Mouse (Mus musculus) monocyte, adult 5-6 weeks (primary cell): ENCODE measurements around the gene D3Ertd254e. TPM values are rescaled to one million over a fixed set of nuclear protein-coding genes. Genes with fewer than 3 reads are reported as not detected.
A peak's percentile ranks its signal among the peaks of the same experiment; 100 is the strongest.
"Not testable (repeated sequence)": the region's sequence is repeated elsewhere in the genome, so short reads cannot be mapped to it uniquely, and the experiment has no call there.

Experiments used
- ATAC-seq: fragments of 153-309, 156-312 bp; replicated peaks from 2 replicates; pipeline ENCODE4 v1.8.0; 2017; ENCODE audit warnings: mild to moderate bottlenecking; ENCODE audit not compliant: low TSS enrichment, insufficient number of reproducible peaks, severe bottlenecking, poor library complexity, low FRiP score
- total RNA-seq: library from RNA; stranded (forward); fragments of 200-1000, 200-491, 200-594 nt; gene quantifications from 3 replicates; pipeline ENCODE4 v1.2.3, GENCODE M21; 2017

D3Ertd254e gene
- total RNA-seq: 1.2 to 3.4 TPM (median 3.0 TPM) in 3 replicates

DNA sequence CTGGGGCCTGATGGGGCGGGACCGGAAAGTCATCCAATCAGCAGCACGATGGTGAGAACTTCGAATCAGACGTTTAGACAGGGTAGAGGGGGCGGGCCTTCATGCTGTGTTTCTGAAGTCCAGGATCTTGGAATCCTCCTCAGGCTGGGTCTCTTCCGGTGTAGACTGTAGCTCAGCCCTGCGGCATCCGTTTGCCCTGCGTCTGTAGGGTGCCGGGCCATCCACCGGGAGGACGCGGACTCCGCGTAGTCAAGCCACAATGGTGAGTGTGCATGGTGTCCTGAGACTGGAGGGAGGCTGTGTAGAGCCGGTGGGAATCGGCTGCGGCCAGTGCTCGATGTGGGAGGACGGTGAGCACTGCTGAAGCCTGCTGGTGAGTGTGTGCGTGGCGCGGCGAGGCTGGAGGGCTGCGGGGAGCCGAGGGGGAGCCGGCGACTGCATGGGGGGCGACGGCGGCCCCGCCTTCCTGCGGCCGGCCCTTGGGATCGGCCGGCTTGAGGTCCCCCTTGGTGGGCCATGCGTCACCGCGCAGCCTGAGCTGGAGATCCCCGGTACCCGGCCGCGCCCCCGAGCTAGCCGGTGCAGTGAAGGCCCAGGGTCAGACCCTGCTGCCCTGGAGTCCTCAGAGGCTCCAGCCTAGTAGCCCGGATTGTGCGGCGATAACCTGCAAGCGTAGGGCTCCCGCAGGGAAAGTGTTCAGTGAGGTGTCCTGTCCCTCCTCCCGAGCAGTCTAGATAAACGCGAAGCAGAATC lies at the start of gene D3Ertd254e:
D3Ertd254e (plus strand) TSS at position 84 of the 753 bp plus-strand sequence.
- ATAC-seq: peak; percentile 90

DNA sequence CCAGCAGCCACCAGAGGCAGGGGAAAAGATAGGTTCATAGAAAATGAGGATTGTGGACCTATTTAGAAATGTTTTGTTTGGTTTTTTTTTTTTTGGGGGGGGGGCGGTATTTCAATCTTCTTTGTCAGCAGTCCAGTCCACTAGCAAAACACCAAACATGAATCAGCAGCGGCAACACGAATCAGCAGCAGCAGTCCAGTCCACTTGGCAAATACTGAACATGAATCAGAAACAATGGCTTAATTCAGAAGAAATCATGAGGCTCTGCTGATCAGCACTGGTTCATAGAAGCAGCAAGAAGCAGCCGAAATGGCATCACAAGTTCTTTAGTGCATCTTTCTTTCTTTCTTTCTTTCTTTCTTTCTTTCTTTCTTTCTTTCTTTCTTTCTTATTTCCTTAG lies 34.7 kb upstream of the D3Ertd254e start:
- no peak for ATAC-seq

DNA sequence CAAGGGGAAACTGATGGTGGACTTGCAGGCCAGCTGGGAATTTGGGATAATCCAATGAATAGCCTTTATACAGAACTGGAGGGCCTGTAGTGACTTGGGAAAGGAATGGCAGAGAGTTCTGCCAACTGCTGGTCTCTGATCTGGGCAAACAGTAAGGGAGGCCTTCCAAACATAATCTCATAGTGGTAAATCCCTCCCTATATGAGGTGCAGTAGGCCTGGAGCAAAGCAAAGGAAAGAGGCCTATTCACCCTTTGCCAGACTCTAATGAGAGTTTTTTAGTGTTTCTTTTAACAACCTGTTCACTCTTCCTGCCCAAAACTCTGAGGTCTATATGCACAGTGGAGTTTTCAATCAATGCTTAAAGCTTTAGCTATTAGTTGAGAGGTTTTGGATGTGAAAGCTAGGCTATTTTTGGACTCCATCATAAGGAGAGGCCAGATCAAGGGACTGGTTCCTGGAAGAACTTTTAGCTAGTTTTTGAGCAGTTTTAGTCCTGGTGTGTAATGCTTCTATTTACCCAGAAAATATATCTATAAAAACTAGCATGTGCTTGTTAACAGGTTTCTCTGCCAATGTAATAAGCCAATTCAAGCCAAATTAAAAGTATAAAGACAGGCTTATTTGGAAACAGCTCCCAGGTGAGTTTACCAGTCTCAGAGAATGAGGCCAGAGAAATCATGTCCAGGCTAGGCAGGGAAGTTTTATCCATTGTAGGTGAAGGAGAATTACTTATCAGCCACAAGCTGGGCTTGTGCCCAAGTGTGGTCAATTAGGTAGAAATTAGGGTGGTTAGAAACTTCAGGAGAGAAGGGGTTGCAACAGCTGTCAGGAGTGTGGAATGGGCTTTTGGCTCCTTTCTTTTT lies 30.9 kb upstream of the D3Ertd254e start:
- ATAC-seq: no peak

DNA sequence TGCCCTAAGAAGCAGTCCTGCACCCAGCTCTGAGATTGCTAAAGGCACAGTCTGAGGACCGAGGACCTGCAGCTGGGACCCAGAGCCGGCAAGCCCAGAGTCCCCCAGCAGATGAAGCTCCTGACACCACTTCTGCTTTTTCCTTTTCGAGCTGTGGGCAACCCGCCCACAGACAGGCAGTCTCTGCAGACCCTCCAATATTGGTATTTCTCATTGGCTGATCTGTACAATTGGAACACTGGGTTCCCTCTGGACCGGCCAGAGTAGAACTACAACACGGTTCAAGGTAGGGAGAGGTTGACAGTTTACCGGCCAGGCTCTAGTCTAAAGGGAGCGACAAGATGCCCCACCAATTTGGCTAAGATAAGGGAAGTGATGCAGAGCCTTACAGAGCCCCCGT lies 24.6 kb upstream of the D3Ertd254e start:
- ATAC-seq: not testable (repeated sequence)

DNA sequence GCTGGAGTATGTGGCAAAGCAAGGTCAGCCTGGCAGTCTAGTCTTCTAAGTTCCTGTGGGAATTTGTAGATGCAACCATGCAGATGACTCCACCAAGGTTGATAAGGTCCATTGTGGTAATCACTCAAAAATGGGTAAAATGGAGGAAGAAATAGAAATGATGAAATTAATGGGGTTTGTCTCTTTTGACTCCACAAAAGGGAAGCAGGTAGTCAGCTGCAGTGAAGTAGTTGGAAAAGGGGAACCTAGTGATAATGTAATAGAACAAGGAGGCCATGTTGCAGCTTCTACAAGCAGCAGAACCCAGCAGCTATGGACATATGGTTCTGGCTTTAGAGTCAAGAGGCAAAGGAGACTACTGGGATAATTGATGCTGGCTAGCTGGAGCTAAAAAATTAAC lies 14.7 kb upstream of the D3Ertd254e start:
- ATAC-seq: no peak

DNA sequence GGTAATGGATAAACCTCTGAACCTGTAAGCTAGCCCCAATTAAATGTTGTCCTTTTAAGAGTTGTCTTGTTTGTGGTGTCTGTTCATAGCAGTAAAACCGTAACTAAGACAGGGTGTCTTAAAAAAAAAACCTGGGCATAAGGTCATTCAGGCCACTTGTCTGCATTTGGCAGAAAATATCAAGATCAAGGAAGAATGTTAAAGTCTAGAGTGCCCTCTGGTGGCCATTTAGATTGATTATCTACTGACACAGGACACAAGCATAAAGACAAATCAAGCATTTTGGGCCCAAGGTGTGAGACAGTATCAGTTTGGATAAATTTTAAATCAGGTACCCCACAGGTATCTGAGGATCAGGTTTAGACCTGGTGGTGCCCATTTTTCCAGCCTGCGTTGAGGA lies 13.3 kb upstream of the D3Ertd254e start:
- no peak for ATAC-seq

DNA sequence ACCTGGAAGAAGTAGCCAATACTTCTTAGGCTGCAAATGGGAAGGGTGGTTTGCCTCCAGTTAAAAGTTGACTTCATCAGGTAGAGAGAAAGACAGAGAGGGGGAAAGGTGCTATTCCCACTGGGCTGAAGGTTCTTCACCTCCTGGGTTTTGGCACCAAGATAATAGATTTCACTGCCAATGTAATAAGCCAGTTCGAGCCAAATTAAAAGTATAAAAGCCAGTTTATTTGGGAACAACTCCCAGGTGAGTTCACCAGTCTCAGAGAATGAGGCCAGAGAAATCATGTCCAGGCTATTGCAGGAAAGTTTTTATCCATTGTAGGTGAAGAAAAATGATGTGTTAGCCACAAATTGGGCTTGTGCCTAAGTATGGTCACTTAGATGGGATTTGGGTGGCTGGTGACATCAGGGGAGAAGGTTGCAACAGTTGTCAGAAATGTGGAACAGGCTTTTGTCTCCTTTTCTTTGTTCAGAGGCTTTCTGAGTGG lies 12.6 kb upstream of the D3Ertd254e start:
- ATAC-seq: no peak

DNA sequence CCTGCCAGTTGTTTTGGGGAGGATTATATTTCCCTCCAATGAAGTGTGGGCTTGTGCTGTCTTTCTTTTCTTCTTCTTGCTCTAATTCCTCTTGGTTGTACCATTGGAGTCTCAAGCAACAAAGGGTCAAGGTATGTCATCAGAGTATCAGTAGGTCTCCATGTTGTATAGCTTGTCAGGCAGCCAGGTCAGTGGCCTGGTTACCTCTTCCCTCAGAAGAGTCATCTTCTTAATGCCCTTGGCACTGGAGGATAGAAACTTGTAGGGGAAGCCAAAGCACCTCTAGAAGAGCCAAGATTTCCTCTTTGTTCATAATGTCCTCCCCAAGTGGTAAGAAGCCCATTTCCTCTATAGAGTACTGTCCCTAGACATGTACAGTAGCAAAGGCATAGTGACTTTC lies 11.8 kb upstream of the D3Ertd254e start:
- ATAC-seq: no peak

DNA sequence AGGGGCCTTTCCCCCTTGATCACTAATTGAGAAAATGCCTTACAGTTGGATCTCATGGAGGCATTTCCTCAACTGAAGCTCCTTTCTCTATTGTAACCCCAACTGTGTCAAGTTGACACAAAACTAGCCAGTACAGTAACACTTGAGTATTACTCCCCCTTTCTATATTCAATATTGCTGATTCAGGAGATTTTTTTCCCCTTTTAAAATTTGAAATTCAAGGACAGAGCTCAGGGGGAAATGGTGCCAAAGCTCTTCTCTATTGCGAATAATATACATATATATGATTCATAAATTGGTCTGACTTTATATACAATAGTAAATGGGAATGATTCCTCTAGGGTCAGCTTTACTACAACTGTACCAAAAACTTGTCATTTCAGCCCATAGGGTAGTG lies 282 bp upstream of the D3Ertd254e start:
- ATAC-seq: no peak

DNA sequence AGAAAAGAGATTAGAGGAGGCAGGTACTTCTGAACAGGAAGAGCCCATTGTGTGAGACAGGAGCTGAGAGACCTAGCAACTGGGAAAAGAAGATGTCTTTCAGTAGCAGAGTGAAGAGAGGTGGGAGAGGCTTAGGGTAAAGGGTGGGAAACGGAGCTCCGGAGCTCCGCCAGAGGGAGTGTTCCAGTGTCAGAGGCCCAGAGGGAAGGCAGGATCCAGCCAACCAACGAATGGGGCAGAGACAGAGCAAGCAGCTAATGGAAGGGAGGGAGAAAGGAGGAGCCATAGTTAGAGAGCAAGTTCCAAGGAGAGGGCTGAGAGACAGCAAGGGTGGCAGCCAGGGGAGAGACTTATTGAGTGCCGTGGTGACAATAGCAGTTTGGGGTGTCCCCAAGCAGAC lies 4.5 kb downstream of the D3Ertd254e start:
- no peak for ATAC-seq

DNA sequence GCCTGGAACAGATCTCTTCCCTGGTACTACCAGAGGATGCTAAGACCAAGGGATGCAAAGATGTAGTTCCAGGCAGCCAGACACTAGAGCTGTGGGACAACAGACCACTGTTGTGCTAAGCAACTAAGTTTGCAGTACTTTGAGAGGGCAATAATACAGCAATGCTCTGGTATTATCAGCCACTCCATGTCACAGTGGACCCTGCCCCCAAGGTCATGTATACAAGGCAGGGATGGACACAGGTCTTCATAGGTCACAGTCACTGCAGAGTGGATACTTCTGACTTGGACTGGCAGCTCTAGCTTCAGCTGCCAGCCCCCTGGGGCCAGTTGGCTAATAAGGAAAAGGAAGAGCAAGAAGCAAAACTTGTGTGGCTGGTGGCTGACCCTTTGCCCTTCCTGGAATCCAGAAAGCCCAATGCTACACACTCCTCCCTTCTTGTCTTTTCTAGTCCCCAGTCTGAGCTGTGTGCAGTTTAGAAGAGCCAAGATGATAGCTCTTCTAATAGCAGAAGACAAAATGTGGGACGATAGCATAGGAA lies 19.9 kb downstream of the D3Ertd254e start:
- no peak for ATAC-seq

DNA sequence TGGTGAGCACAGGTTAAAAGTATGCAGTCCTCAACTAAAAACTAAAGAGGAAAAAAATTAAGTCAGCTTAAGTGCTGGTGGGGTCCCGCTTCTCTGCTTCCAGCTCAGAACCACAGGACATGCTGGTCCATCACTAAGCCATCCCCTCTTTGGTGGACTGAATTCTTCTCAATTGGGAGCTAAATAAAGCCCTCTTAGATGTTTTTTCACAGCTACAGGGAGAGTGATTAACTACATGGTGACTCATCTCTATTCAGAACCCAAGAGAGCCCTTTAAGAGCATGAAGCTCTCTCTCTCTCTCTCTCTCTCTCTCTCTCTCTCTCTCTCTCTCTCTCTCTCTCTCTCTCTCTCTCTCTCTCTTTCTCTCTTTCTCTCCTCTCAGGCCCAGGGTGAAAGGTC lies 20.5 kb downstream of the D3Ertd254e start:
- no peak for ATAC-seq

DNA sequence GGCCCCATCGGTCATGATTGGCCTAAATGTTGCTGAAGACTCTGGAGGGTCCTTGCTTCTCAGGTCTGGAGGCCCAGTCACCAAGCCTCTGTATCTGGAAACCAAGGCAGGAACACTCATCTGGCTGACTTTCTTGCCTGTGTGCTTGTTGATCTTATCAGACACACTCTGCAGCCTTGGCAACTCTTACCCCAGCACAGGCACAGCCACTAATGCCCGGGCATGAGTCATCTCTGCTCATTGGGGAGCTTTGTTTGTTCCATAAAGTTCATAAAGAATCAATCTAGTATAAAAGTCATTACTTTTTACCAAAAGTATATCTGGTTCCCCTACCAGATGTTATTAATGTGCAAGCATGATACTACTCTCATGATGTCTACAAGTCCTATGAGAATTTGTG lies 22.9 kb downstream of the D3Ertd254e start:
- ATAC-seq: no peak

DNA sequence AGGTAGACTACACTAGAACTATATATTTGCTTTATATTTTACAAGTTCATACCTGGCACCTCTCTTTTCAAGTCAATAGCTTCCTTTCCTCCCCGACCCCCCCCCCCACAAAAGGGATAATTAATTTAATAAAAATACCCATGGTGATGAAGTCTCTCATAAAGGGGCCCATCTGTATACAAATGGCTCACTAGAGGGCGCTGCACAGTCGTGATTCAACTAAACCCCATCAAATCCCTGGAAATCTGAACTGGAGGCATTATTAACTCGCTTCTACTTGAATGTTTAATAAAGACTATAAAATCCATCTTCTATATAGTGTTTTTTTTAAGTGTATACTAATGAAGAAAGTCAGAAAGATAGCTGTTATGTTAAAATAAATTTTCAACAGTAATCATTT lies 30.7 kb downstream of the D3Ertd254e start:
- no peak for ATAC-seq

DNA sequence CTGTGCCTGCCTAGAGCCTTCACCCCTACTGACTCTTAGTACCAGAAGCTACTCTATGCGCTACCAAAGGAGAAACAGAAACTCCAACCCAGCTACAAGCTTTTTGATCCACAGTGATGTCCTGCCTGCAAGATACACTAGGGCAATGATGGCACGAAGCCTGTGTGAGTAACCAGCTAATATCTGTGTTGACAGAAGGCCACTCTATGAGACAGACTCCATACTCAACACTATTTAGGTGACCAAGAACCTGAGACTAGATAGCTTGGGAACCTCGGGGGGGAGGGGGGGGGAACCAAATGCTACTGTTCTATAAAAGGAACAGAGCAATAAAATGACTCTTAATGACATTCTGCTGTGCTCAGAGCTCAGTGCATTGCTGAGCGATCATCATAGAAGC lies 35.7 kb downstream of the D3Ertd254e start:
- no peak for ATAC-seq

DNA sequence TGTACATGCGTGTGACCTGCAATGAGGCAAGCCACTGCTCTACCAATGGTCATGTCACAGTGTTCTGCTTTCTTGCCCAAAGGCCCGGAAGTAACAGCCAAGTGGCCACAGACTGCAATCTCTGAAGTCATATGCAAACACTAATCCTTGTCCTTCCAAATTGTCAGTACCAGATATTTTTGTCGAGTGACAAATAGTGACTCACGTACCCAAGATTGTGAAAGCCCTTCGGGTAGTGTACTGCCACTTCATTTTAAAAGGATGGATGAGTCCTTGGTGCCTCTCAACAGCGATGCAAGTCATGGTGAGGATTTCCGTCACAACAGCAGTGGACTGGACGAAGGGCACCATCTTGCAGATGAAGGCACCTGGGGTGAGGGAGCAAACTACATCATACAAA lies 38.4 kb downstream of the D3Ertd254e start:
- ATAC-seq: no peak

DNA sequence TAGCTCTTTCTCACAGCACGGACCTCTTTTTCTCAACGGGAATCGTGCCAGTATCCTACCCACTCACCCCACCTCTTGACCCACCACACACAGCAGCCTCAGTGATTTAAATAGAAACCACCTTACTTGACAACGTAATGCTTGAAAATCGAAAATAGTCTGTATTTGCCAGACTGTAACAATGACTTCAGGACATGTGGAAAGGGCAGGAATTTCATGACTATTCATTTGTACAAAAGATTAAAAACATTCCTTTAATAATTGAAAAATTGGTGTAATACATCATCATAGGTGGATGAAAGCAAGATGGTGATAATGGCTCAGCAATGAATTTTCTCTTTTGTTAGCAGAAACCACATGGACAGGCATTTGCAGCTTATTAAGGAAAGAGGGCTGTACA lies 50.3 kb downstream of the D3Ertd254e start:
- ATAC-seq: no peak

DNA sequence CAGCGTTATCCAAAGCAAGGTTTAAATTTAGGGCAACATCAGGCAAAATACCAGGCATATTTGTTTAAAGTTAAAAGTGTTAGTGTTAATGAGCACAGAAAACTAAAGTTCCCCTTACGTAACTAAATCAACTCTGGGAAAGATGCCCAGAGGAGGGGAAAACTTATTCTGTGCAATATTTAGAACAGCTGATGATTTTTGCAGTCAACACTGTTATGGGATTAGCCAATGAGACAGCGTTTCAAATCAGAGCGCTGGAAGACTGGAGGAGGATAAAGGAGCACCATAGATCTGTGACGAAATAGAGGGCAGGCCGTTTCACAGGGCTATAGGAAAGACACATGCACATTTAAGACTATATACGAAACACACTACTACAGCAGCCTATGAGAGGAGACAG lies 52.1 kb downstream of the D3Ertd254e start:
- no peak for ATAC-seq

DNA sequence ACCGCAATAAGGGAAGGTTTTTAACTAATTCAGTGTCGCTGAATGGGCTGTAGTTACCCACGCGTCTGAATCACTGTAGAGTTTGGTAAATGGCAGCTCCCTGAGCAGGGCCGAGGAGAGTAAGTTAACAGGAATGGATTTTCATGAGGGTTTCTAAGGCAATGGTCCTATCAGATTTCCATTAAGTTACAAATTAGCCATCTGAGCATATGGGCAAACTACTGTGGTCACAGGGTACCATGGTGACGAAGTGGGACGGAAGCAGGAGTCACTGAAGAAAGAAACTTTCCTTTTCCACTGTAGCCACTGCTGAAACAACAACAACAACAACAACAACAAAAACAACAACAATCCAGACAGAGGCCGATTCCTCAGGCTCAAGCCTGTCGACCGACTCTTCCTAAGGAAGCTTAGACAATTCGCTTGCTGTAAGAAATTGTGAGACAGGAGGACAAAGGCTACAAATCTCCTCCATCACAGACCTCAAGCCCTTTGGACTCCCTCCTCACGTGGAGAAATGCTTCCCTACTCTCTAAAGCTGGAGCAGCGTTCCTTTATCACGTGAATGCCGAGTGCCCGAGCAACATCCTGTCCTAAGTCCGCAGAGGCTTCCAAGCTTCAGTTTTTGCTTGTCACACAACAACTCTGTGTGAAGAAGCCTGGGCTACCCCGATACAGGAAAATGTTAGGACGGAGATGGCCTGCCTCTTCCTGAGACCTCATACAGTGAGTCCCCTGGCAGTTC lies 56.9 kb downstream of the D3Ertd254e start:
- no peak for ATAC-seq
